Mouse (Mus musculus) intestine, embryonic 14.5 days (tissue): ENCODE results near the gene Iqcd. TPM values are rescaled to one million over a fixed set of nuclear protein-coding genes. Genes with fewer than 3 reads are reported as not detected.

ENCODE experiments used
- ATAC-seq: fragments of 200-750 bp; cut with Nextera tagmentation; replicated peaks from 2 replicates; pipeline ENCODE4 v1.8.0; 2017; ENCODE audit warnings: low read depth, moderate number of reproducible peaks, moderate TSS enrichment, moderate library complexity; ENCODE audit not compliant: low FRiP score, low TSS enrichment
- DNase-seq: peaks from one replicate; pipeline ENCODE4 v3.0.0-alpha.2; 2018; ENCODE audit warnings: low spot score
- H3K27ac ChIP-seq: fragments of 300-500 bp; sonication (generic); 2 replicates; pipeline ENCODE4 v1.5.1; 2014; ENCODE audit warnings: low read depth, mild to moderate bottlenecking, control low read depth
- H3K27me3 ChIP-seq: fragments of 300-500 bp; sonication (generic); replicated peaks from 2 replicates; pipeline ENCODE4 v1.6.1; 2014; ENCODE audit warnings: low read length, control low read depth; ENCODE audit not compliant: control insufficient read depth, insufficient read depth
- H3K36me3 ChIP-seq: fragments of 300-500 bp; sonication (generic); 2 replicates; pipeline ENCODE4 v1.6.1; 2014; ENCODE audit warnings: low read length, control low read depth; ENCODE audit not compliant: control insufficient read depth, insufficient read depth
- H3K4me1 ChIP-seq: fragments of 300-500 bp; sonication (generic); replicated peaks from 2 replicates; pipeline ENCODE4 v1.6.1; 2014; ENCODE audit warnings: low read length, control low read depth, mixed read lengths; ENCODE audit not compliant: control insufficient read depth, insufficient read depth
- H3K4me2 ChIP-seq: fragments of 300-500 bp; sonication (generic); 2 replicates; pipeline ENCODE4 v1.6.1; 2014; ENCODE audit warnings: low read length
- H3K4me3 ChIP-seq: fragments of 300-500 bp; sonication (generic); 2 replicates; pipeline ENCODE4 v1.5.1; 2014; ENCODE audit warnings: low read depth, low read length, control low read depth, mixed read lengths
- H3K9ac ChIP-seq: fragments of 300-500 bp; sonication (generic); 2 replicates; pipeline ENCODE4 v1.6.1; 2014; ENCODE audit warnings: mild to moderate bottlenecking, low read length
- H3K9me3 ChIP-seq: fragments of 300-500 bp; sonication (generic); 2 replicates; pipeline ENCODE4 v1.6.1; 2016; ENCODE audit warnings: low read length, control low read depth; ENCODE audit not compliant: control insufficient read depth
- WGBS: fragments of 180-500 bp; shearing (Covaris S2); extraction: QIAGEN DNeasy Blood & Tissue Kit; methylation state at CpG from one replicate; pipeline ENCODE4 v1.1.7; 2014; 5-methylcytosine and 5-hydroxymethylcytosine counted together
- polyA plus RNA-seq: library from polyadenylated mRNA; unstranded; fragments of >200 nt; fragmentation: Nextera tagmentation; extraction: Ambion mirVana; gene quantifications from 2 replicates; pipeline ENCODE4 v1.2.1, GENCODE M21; 2014

The Iqcd gene
- polyA plus RNA-seq, 1 experiment from 2014 or later: 0.24 TPM

DNA sequence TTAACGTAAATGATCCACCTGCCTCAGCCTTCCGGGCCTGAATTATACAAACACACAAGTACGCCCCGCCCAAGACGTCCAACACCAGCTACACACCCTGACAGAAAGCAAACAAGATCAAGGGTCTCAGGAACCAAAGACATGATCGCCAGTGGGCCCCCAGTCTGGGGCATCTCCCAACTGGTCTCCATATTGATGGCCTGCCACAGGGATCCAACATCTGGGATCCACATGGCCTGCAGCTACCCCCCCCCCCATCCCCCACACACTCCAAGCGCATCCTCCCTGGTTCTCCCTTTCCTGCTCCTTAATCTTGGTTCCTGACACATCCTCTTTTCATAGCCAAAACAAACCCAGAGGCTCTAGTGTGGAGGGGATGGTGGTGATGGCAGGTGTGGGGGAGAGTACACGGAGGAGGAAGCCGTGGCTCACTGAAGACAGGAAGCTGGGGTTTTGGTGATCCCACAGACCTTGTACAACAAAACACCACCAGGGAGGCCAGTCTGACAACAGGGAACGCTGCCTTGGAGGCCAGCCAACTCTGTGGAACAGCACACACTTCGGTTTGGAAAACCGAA is 10.2 kb upstream of the Iqcd start:
- peaks cover 19% of the 10 kb centered on the region; the same call in 1 of the 2 replicates for H3K36me3 ChIP-seq
- peaks cover 35% of the 10 kb centered on the region for H3K4me1 ChIP-seq
- H3K4me3 ChIP-seq: no peak overlapping the region
- peak; percentile 55; the same call in 1 of the 2 replicates for ATAC-seq
- peak; percentile 74 for DNase-seq
- peak overlapping the region; percentile 28 for H3K4me2 ChIP-seq
- peak overlapping the region; percentile 84 for H3K27ac ChIP-seq
- H3K9me3 ChIP-seq: no peaks in the 10 kb centered on the region
- WGBS: 27% methylated on average over 12 of the region's 12 CpGs
- no peak overlapping the region for H3K9ac ChIP-seq
- no peaks in the 10 kb centered on the region for H3K27me3 ChIP-seq

DNA sequence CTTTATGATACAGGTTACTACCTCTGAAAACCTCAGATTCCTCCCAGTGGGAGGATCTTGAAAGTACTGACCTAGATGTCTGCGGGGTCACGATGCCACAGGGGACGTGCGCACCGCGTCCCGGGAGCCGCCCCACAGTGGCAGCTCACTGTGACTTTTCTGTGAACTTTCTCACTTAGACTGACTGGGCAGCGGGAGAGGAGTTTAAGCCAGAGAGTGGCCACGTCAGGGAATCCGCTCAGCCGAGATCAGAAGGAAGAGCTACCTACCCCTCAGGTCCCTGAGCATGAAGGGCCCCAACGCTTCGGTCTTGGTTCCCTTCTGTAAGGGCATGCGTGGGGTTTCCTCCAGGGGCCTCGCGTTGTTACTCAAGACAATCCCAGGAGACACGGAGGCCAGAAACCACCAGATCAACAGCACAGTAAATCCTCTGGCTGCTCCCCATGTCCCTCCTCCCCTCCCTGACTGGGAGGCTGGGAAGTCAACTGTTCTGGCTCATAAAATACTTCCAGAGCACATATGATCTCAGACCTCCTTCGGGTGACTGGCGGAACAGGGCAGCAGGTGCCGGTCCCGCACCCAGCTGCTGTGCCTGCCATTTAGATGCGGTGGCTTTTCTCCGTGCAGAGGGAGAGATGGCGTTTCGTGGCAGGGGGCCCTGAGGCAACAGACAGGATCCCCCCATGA is 9.5 kb upstream of the Iqcd start:
- peak overlapping the region; percentile 28 for H3K4me2 ChIP-seq
- ATAC-seq (0 out of 2 replicates have a peak, but pooled peaks have one; percentile 20), DNase-seq (peak; percentile 72)
- no peak overlapping the region for H3K9ac ChIP-seq
- peak overlapping the region; percentile 84 for H3K27ac ChIP-seq
- no peaks in the 10 kb centered on the region for H3K27me3 ChIP-seq
- H3K4me3 ChIP-seq: no peak overlapping the region
- 37% methylated on average over 26 of the region's 26 CpGs for WGBS
- no peaks in the 10 kb centered on the region for H3K9me3 ChIP-seq
- H3K36me3 ChIP-seq: peaks cover 27% of the 10 kb centered on the region
- H3K4me1 ChIP-seq: peaks cover 35% of the 10 kb centered on the region

DNA sequence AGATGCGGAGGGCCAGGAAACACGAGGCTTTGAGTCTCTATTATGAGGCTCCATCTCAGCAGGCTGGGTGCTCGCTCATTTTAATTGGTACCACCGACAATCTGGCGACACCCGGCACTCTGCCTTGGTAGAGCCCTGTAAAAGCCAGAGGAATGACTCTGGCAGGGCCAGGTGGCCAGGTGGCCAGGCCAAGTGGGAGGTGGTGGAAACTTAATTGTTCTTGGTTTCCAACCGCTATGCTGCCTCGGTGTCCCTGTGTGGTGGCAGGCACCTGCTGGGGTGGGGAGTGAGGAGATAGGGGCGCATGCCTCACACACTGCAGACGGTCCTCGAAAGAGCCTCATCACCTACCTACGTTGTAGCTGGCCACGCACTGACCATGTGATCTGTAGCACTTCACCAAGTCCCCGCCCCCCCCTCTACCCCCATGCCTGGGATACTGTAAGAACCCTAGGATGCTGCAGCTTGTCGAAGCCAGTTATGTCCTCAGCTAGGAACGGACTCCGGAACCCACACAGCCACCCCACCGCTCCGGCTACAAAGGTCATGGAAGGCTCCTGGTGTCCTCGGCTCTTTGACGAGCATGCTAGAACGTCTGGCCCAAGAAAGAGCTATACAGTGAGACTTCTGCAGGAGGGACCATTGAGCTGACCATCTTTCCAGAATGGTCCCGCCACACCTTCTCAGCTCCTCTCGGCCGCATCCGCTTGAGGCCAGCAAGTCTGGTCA is 8.8 kb upstream of the Iqcd start:
- Histone ChIP-seq H3K27ac (peak overlapping the region; percentile 84; the same call in 1 of the 2 replicates), H3K4me1 (peaks cover 35% of the 10 kb centered on the region), H3K4me3 (no peak overlapping the region), H3K27me3 (no peaks in the 10 kb centered on the region), H3K9me3 (no peaks in the 10 kb centered on the region), H3K9ac (no peak overlapping the region), H3K4me2 (no peak overlapping the region), H3K36me3 (peaks cover 34% of the 10 kb centered on the region)
- DNase-seq (no peak), ATAC-seq (no peak)
- 86% methylated on average over 26 of the region's 26 CpGs for WGBS

DNA sequence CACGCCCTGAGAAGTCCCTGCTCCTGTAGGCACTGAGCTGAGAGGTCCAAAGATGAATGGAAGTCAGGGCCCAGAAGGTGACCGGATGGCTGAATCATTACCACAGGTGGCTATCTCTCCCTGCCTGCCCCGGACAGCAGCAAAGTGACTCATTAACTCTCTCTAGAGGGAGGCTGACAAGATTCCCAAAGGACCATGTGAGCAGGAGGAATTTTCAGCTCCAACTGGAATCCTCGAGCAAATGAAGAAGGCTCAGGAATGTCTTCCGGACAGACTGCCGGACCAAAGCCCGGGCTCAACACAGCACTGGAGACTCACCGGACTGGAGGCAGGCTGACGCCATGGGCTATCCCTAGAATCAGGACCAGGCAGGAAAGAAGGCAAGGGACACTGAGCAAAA is 6.8 kb upstream of the Iqcd start:
- Histone ChIP-seq H3K27me3 (no peaks in the 10 kb centered on the region), H3K4me3 (no peak overlapping the region), H3K4me1 (peaks cover 43% of the 10 kb centered on the region), H3K9ac (no peak overlapping the region), H3K4me2 (no peak overlapping the region), H3K27ac (no peak overlapping the region), H3K9me3 (no peaks in the 10 kb centered on the region), H3K36me3 (peaks cover 34% of the 10 kb centered on the region)
- no peak for ATAC-seq
- 80% methylated on average over 9 of the region's 9 CpGs for WGBS
- DNase-seq: no peak

DNA sequence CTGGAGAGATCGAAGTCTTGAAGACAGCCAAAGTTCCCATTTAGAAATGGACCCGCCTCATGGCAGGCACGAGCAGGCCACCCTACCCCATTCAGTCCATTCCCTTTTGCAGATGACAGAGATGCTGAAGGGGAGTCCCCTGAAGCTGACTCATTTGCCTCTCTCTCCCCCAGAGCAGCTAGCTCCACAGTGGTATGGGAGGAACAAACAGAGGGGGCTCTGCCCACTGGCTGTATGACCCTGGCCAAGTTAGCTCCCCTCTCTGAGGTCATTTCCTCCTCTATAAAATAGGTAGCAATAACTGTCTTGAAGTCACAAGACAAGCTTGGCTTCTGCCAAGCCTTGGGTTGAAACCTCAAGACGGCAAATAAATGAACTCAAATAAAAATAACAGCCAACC is 5.3 kb upstream of the Iqcd start:
- no peak overlapping the region for H3K4me3 ChIP-seq
- WGBS: 90% methylated on average over 4 of the region's 4 CpGs
- DNase-seq: no peak
- H3K9ac ChIP-seq: no peak overlapping the region
- no peak overlapping the region for H3K27ac ChIP-seq
- H3K4me2 ChIP-seq: no peak overlapping the region
- ATAC-seq: no peak
- no peaks in the 10 kb centered on the region for H3K27me3 ChIP-seq
- peaks cover 36% of the 10 kb centered on the region for H3K4me1 ChIP-seq
- H3K36me3 ChIP-seq: peaks cover 34% of the 10 kb centered on the region
- H3K9me3 ChIP-seq: no peaks in the 10 kb centered on the region

DNA sequence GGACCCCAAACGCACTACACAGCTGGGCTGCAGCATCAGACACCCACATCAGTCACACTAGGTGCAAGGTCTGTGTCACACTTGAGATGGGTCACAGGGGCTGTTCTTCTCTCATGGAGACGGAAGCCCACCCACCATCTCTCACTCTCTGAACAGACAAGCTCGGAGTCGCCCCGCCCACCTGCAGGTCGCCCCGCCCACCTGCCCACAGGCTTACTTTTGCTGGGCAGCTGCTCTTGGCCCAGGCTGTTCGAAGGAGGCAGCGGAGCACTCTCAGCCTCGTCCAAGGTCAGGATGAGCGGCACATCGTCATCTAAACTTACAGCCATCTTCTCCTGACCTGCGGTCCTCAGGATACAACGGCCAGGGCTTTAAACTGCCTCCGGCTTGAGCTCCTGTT is 3.8 kb upstream of the Iqcd start:
- Histone ChIP-seq H3K36me3 (peaks cover 34% of the 10 kb centered on the region), H3K4me1 (peaks cover 21% of the 10 kb centered on the region), H3K27ac (no peak overlapping the region), H3K9ac (no peak overlapping the region), H3K9me3 (no peaks in the 10 kb centered on the region), H3K4me3 (no peak overlapping the region), H3K4me2 (no peak overlapping the region), H3K27me3 (no peaks in the 10 kb centered on the region)
- ATAC-seq: no peak
- DNase-seq: no peak
- 40% methylated on average over 15 of the region's 15 CpGs for WGBS

DNA sequence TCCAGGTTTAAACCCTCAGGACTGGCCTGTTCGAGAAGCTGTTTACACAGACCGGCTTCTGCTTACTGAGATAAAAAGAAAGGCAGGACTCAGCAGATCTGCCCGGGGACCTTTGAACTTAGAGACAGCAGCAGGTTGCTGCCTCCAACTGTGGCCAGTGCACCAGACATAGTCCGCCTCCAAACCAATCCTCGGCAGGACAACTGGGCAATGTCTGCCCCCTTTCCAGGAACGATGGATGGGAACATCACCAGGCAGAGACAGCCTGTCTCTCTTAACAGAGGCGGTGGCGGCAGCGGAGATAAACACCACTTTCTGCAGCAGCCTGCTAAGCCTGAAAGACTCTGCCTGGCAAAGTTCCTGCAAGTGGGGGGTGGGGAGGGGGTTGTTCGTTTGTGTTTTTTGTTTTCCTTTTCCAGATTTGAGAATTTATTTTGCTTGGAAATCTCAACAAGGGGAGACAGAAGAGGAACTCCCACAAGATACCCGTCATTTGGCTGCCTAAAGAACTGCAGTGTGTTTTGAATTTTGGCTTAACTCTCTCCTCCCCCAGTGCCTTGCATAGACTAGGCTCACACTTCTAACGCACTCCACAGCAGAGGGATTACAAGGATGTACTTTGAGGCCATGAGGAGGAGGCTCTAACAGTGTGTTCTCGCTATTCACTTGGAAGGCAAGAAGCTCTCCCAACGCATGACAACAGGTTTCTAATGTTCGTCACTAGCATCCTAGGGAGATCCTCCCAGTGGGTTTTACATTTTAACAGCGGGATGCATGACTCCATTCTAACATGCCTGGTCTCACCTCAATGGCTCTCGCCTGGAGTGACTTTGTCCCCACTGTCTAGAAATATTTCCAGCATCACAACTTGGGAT is 1.8 kb upstream of the Iqcd start:
- H3K27me3 ChIP-seq: no peaks in the 10 kb centered on the region
- ATAC-seq: no peak
- peak overlapping the region; percentile 54 for H3K27ac ChIP-seq
- no peak for DNase-seq
- peak overlapping the region; percentile 84 for H3K4me3 ChIP-seq
- peak overlapping the region; percentile 97 for H3K4me2 ChIP-seq
- peaks cover 23% of the 10 kb centered on the region for H3K36me3 ChIP-seq
- H3K4me1 ChIP-seq: peaks cover 18% of the 10 kb centered on the region
- 7% methylated on average over 17 of the region's 17 CpGs for WGBS
- no peaks in the 10 kb centered on the region for H3K9me3 ChIP-seq
- H3K9ac ChIP-seq: 0 out of 2 replicates have a peak overlapping the region, but pooled peaks have one; percentile 77

DNA sequence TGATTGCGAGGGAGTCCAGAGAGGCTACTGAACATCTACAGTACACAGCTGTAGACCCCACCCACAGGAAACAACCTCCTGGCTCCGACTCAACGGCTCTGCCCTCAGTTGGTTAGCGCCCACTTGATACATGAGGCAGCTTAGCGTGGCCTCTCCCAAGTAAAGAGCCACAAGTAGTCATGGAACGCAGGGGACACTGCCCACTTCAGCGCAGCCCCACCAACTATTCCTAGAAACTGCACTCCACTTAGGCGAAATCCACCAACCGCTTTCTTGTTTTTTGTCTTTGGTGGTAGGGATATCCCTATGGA is 1.2 kb upstream of the Iqcd start:
- WGBS: 20% methylated on average over 9 of the region's 9 CpGs

More for the DNA sequence above, 1.2 kb upstream of the Iqcd start:
- no peak for ATAC-seq
- Histone ChIP-seq H3K4me2 (peak overlapping the region; percentile 97), H3K4me3 (peak overlapping the region; percentile 84), H3K36me3 (peaks cover 23% of the 10 kb centered on the region), H3K9me3 (no peaks in the 10 kb centered on the region), H3K27me3 (no peaks in the 10 kb centered on the region), H3K4me1 (peaks cover 18% of the 10 kb centered on the region), H3K9ac (peak overlapping the region; percentile 77; the same call in 1 of the 2 replicates), H3K27ac (peak overlapping the region; percentile 54; the same call in 1 of the 2 replicates)
- DNase-seq: no peak
